Mouse (Mus musculus) left cerebral cortex, adult 9 months (tissue): ENCODE measurements around the gene Mpl.

Experiments
- DNase-seq, 2 experiments: peaks; one replicate each; pipeline ENCODE4 v3.0.0; 2022; ENCODE audit warnings: low spot score in 2 of 2

The Mpl gene

GRCm38 (mm10) chr4:118427768-118428451 lies 29.4 kb downstream of the Mpl start, which contains the start of gene Elovl1:
Elovl1 (plus strand) TSS chr4:118428093.
- DNase-seq, result peak in 1 of 2 experiments; percentile 78

- no peak for DNase-seq
Observed at GRCm38 (mm10) chr4:118427415-118427767, 29.9 kb downstream of the Mpl start.

GRCm38 (mm10) chr4:118425374-118425773 lies 31.9 kb downstream of the Mpl start:
- DNase-seq, result no peak

GRCm38 (mm10) chr4:118424541-118425160 lies 32.7 kb downstream of the Mpl start:
- no peak for DNase-seq

GRCm38 (mm10) chr4:118421384-118421783 lies 35.9 kb downstream of the Mpl start:
- DNase-seq, result no peak

- no peak for DNase-seq
Observed at GRCm38 (mm10) chr4:118417112-118417797, 40.1 kb downstream of the Mpl start.

GRCm38 (mm10) chr4:118416329-118416728 lies 41.0 kb downstream of the Mpl start:
- DNase-seq, result peak; percentile 39 to 52

- no peak for DNase-seq
Observed at GRCm38 (mm10) chr4:118415779-118416178, 41.5 kb downstream of the Mpl start.

- DNase-seq, result no peak
Observed at GRCm38 (mm10) chr4:118413553-118413952, 43.8 kb downstream of the Mpl start.

- DNase-seq, result no peak
Observed at GRCm38 (mm10) chr4:118410871-118411270, 46.4 kb downstream of the Mpl start.

GRCm38 (mm10) chr4:118409142-118409900 lies 48.0 kb downstream of the Mpl start, which contains the start of the genes Szt2 and Med8:
Szt2 (minus strand) TSS chr4:118409273.
Med8 (plus strand) TSS chr4:118409337.
- DNase-seq, result peak; percentile 77 to 93

- DNase-seq, result no peak
Observed at GRCm38 (mm10) chr4:118402701-118403100, 54.6 kb downstream of the Mpl start.

- no peak for DNase-seq
Observed at GRCm38 (mm10) chr4:118401918-118402317, 55.4 kb downstream of the Mpl start.

- no peak for DNase-seq
Observed at GRCm38 (mm10) chr4:118401421-118401820, 55.9 kb downstream of the Mpl start.

- no peak for DNase-seq
Observed at GRCm38 (mm10) chr4:118398400-118398799, 58.9 kb downstream of the Mpl start.

- no peak for DNase-seq
Observed at GRCm38 (mm10) chr4:118396433-118396832, 60.9 kb downstream of the Mpl start.

- DNase-seq, result no peak
Observed at GRCm38 (mm10) chr4:118395289-118395688, 62.0 kb downstream of the Mpl start.

GRCm38 (mm10) chr4:118394505-118394904 lies 62.8 kb downstream of the Mpl start:
- DNase-seq, result no peak
